14 mouse cellular contexts compared by ENCODE assay signal in the genomic region with DNA sequence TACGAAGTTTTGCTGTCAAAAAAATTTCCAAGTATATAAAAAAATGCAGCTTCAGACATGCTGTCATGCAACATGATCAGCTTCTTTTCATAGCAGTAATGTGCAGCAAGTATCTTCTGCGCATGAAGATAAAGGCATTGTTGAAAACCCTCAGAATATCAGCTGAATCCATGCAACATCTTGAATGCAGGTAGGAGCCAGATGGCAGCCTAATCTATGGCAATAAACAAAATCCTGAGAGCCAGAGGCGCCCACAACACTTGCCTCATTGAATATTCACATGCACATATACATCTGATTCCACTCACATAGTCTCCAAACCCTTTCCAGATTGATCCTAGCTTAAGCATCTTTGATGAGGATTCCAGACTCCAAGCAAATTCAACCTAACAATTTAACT. TPM values are rescaled to one million over a fixed set of nuclear protein-coding genes. Genes with fewer than 3 reads are reported as not detected.
"Had no signal": no experiment of that assay in that cellular context is flagged by ENCODE, and none has a peak within 500 bp of the region (broad histone marks: within the 10 kb centered on the region; RNA-seq: fewer than 3 reads in every experiment).

No protein-coding gene starts in this region.

- ATAC-seq: midbrain, embryonic 16.5 days had no signal

- DNase-seq: lung, adult 18-20 months; lung, embryonic 14.5 days; lung, postnatal 10 days; lung, postnatal 4 days; midbrain, embryonic 14.5 days; retina, postnatal 1 day; right cerebral cortex, postnatal 14 days; spleen, adult 18-20 months; thymus, adult 18-20 months; thymus, postnatal 14 days; thymus, postnatal 36 days had no signal

RNA-seq across cellular contexts. Expression of a gene that starts 24.2 kb away (rescaled TPM):
- total RNA-seq: megakaryocyte, adult 5-6 weeks; megakaryocyte-erythroid progenitor cell, adult 5-6 weeks had no signal
